Mouse (Mus musculus): ENCODE results near the gene Piwil4.

Piwil4 gene

DNA sequence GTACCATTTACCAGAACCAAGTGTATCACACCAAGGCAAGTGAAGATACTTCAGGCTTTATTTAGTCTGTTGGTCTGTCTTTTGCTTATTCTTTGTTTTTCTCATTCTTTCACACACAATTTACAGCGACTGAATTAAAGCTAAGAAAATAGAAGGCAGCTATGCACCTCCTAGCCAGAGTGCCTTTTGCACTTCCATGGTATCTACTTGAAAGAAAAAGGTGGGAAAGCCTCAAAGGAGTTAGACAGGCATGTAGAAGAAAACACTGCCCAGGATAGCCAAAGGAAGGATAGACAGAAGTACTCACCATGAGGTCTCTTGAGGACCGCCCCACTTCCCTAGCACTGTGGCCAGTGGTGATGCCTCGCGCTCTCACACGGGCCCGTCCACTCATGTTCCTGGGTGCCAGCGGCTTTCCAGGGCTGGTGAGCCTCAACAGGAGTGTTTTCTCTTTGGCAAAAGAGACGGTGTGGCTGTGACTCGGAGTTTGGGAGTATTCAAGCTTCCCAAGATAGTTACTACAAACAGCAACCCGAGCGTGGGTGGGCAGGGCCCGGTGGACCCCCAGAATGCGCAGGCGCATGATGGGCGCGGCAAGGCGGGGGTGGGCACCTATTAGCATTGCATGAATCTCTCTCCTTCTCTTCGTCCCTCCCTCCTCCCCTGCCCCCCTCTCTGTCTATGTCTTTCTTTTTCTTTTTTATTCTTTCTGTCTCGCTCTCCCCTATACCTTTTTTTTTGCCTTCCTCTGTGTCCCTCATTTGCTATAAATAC, at the start of gene Piwil4:
Piwil4 (minus strand) TSS at position 583 of the 774 bp plus-strand sequence.
- no peak for DNase-seq (ENCODE audit: low spot score in 2 of 2)

DNA sequence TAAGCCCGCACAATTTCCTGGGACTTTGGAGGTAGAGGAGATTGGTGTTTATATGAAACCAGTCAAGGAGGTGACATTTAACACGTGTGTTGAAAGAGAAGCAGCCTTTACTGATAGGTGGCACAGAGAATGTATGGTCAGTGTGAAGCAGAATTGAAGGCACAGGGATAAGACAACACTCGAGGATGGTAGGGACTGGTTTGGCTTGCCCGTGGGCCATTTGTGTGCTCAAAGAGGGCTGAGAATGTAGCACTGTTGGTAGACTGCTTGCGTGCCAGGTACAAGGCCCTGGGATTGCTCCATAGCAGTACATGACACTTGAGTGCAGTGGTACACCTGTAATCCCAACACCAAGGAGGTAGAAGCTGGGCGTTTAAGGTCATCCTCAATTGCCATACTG, 46.8 kb upstream of the Piwil4 start:
- DNase-seq (ENCODE audit: low spot score in 2 of 2) = no peak

DNA sequence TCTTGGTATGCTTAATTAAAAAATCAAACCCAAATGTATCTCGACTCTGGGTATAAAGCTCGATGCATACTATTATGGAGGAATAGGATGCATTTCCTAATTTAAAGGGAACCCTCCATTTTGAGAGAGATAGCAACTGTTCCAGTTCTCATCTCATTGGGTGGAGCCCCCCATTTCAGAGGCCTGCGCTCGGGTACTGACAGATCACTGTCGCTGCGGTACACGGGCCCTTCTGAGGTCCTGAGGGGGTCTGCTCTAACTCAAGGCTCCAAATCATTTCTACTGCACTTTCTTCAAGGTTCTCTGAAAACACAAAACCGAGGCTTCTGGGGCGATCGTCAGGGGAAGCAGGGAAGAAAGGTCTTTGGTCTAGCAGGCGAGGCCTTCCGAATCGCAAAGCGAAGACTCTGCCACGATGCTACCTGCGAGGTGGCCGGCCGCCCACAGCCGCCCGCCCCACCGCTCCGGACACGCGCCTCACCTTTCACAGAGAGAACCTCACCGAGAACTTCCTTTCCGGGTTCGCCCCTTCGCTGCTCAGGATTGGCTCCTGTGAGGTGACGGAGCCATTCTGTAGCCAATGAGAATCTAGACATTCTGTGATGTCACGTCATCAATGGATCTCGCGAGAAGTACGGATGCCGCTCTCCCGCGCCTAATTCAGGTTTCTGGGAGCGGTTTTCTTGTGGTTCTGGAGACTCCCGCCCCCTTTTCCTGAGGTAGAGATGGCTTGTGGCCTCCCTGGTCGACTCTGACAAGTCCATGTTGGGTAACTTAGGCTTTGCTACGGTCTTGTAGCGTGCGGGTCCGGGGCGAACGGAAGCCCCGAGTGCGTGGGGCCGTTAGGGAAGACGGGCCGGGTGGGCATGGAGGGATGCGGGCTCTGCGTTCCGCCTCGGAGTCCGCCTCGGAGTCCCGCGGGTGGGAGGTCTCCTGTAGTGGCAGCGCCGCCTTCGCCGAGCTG, 43.8 kb upstream of the Piwil4 start, which contains the start of the genes Mre11a and Ankrd49:
Mre11a (plus strand) TSS at position 616 of the 964 bp plus-strand sequence.
Ankrd49 (minus strand) TSS at position 818 of the 964 bp plus-strand sequence.
- peak; percentile 96 to 97 for DNase-seq (ENCODE audit: low spot score in 2 of 2)

DNA sequence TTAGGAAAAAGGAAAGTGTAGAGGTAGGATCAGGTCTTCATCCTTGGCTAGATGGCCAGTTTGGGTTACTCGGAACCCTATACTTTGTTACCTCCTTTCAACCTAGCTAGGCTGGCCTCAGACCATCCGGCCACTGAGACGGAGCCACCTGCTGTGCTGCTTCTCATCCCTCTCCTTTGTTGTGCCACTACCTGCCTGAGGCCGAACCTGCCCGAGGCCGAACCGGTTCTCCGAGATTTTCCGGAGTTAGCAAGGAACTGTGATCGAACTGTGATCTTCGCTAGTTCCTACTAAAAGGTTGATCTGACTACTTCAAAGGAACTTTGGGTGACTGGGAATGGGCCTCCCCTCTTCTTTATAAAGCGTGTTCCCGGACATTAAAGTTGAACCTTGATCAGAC, 37.8 kb upstream of the Piwil4 start:
- DNase-seq (ENCODE audit: low spot score in 2 of 2) = no peak

DNA sequence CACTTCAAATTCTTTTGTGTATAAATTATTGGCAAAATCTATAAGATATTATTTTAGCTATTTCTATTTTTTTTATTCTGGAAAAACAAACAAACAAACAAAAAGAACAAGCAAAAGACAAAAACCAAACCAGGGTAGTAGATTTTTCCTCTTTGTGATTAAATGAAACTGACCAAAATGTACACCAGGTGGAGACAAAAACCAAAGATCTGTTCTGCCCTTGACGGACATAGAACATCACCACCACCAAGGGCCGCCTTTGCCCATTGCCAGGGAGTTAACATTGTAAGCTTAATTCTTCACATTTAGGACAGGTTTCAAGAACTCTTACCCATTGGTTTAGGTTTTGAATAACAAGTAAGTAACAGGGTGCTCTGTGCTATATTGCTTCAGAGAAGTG, 33.3 kb upstream of the Piwil4 start:
- no peak for DNase-seq (ENCODE audit: low spot score in 2 of 2)

DNA sequence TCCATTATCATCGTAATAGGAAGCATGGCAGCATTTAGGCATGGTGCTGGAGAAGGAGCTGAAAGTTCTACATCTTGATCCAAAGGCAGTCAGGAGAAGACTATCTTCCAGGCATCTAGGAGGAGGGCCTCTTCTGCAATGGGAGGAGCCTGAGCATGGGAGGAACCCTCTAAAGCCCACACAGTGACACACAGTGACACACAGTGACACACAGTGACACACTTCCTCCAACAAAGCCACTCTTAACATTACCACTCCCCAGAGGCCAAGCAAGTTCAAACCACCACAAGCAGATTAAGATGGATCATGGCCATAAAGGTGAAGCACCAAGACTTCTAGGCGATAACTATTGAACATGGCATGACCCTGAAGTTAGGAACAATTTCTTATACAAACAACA, 31.5 kb upstream of the Piwil4 start:
- no peak for DNase-seq (ENCODE audit: low spot score in 2 of 2)

DNA sequence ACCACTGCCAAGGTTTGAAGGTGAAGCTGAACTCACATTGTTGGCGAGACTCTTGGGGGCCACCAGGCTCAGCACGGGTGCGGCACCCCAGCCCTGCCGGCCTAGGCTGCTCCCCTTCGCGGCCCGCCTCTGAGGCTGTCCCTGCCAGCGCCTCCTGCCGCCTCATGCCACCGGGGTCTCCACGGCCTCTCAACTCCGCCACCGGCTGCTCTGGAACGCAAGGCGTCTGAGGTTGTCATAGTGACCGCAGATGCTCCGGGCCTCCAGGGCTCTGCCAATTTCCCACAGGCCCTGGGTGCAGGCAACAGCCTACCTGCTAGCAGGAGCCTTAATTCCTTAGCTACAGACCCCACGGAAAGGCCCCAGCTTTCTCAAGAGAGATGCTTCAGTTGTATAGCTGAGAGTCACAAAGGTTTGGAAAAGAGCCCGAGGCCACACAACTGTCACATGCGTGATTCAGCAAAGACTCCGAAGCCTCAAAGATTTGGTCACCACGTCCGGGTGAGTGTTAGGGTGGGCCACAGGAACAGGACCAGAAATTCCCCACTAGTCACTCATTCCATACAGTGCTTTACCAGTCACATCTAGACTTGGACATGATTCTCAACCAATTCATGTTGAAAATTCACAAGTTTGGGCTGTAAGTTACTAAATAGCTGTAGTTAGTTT, 30.4 kb upstream of the Piwil4 start, which contains the start of gene 1700012B09Rik:
1700012B09Rik (minus strand) TSS at position 228 of the 669 bp plus-strand sequence.
- DNase-seq (ENCODE audit: low spot score in 2 of 2) = no peak

DNA sequence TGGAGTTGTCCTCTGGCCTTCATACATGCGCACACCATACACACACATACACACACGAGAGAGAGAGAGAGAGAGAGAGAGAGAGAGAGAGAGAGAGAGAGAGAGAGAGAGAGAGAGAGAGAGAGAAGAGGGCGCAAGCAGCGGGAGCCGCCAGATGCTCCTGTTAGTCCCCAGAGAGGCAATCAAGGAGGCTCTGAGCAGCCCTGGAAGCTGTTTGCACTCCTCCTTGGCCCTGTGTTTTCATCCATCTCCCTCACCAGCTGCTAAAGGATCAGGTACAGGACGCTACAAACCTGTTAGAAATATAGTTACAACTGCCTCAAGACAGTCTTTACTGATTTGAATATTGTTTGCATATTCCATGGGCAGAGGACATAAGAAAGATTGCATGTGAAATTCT, 29.3 kb upstream of the Piwil4 start:
- DNase-seq (ENCODE audit: low spot score in 2 of 2) = no peak

DNA sequence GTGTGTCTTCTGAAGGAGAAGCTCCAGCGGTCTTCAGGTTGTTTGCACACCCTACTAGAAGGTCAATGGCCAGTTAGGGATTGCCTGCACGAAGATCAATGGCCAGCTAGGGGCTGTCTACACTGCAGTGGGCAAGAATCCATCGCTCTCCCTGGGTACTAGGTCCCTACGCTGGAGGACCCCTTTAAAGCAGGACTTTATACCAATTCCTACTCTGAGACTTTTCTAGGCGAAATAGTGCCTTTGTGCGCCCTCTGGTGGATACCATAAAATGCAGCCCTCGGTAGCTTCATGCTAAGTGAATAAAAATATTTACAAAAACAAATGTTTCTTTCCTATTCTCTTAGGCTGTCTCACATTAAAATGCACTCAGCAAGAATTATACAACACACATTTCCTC, 24.2 kb upstream of the Piwil4 start:
- peak in 1 of 2 experiments; percentile 3 for DNase-seq (ENCODE audit: low spot score in 2 of 2)

DNA sequence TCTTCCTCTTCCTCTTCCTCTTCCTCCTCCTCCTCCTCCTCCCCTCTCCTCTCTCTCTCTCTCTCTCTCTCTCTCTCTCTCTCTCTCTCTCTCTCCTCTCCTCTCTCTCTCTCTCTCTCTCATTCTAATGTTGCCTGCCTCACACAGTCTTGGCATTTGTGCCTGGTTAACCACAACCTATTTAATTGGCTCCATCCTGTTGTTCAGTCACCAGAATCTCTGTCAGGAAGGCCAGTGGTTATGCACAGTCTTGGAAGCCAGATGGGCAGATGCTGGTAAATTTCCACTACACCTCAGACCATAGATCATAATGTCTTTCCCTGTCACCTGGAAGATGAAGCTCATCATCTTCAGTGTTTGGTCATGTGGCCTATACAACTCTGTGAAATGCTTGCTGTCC, 18.7 kb upstream of the Piwil4 start:
- DNase-seq (ENCODE audit: low spot score in 2 of 2) = no peak

DNA sequence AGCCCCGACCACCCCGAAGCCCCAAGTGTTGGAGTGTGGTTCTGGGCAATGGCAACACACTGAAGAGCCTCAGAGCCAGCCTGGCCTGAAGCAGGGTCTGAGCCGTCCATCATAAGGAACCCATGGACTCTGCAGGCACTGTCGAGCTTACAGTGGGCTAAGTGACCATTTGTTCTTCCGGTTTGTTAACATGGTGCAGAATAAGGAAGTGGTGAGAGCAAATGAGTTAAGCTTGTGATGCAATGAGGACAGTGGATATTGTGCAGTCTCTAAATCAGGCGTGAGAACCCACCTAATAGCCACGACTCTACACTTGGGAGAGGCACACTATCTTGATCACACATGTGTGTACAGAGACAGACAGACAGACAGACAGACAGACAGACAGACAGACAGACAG, 18.1 kb upstream of the Piwil4 start:
- no peak for DNase-seq (ENCODE audit: low spot score in 2 of 2)

DNA sequence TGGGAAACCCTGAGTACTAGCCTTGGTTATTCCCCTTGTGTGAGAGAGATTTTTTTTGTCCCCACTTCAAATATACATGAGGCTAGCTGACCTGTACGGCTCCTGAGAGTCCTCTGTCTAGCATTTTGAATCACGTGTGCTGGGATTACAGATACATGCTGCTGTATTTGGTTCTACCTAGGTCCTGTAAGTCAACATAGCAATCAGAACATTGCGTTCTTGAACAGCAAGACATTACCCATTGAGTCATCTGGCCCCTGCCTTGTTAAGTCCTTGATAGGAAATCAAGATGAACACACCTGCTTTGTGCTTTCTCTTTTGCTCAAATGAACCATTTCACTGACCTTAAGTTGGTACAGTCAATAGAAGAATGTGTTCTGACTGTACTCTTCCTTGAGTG, 13.9 kb upstream of the Piwil4 start:
- no peak for DNase-seq (ENCODE audit: low spot score in 2 of 2)

DNA sequence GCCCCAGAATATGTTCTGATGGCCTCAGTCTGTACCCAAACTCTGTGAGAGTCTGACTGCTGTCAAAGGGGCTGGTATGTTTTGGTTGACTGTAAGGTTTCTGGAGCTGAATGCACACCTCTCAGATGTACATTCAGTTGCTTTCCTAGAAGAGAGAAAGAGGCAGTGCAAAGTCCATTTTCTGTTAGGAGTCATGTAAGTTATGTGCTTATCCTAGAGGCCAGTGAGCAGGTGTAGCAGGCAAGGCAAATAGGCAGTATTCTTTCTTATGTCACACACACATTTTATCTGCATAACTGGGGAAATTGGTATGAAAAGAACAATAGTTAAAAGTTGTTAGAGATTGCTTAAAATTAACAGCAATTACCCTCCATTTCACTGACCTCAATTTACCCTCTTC, 13.4 kb upstream of the Piwil4 start:
- DNase-seq (ENCODE audit: low spot score in 2 of 2) = no peak

DNA sequence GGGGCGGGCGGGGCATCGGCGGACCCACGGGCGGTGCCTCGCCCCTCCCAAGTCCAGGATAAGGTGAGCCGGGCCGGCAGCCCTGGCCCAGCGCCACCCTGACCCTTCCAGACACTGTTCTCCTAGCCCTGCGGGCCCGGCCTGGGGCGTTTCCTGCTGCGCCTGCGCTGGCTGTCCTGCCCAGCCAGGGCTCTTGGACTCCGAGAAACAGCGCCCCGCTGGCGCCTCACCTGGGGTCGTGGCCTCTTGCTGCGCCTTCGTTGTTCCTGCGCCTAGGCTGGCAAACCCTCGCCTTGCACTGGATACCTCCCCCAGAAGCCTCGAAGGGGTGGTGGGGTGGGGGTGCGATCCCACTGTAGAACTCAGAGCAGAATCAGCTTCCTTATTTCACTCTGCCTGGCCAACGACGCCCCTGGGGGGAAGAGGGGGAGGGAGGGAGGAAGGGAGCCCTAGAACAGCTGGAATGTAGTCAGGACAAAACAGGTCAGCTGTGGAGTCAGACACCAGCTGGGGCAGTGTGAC, 11.5 kb upstream of the Piwil4 start, which contains the start of gene Fut4:
Fut4 (minus strand) TSS at position 393 of the 522 bp plus-strand sequence.
- DNase-seq (ENCODE audit: low spot score in 2 of 2) = peak; percentile 39 to 52

DNA sequence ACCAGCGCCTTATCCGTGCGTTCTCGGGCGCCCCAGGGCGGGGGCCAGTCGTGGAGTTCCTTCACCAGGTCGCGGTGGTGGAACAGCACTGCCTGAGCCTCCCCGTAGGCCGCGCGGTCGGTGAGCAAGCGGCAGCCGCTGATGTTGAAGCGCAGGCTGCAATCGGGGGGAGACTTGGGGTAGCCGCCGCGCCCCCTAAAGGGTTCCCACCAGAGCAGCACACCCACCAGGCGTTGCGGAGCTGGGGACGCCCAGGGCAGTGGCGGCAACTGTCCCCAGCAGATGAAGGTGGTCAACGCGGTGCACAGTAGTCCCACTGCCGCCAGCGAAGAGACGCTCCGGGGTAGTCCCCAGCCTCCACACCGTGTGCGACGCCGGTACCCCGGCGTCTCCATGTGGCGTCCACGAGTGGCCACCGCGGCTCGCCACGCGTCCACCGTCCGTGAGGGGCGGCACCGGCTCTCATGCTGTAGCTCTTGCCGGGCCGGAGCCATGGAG, 11.0 kb upstream of the Piwil4 start:
- DNase-seq (ENCODE audit: low spot score in 2 of 2) = no peak

DNA sequence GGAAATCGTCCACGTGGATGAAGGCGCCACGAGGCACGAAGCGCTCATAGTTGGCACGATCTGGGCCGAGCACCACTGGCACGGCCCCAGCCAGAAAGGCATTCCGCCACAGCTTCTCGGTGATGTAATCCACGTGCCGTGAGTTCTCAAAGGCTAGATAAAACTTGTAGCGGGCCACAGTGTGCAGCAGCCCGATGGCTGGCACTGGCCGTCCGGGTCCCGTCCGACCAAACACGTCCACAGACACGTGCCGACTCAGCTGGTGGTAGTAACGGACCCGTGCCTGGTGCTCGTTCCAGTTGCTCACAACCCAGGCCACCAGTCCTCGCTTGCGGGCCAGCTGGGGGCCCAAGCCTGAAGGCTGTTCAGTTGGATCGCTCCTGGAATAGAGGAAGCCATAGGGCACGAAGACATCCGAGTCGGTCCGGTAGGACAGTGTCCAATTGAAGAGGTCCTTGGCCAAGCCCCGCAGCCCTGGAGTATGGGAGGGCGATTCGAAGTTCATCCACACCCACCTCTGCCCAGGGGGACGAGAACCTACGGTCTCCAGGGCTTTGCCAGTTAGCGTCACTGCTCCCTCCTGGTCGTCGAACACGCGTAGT, 10.5 kb upstream of the Piwil4 start:
- DNase-seq (ENCODE audit: low spot score in 2 of 2) = no peak

DNA sequence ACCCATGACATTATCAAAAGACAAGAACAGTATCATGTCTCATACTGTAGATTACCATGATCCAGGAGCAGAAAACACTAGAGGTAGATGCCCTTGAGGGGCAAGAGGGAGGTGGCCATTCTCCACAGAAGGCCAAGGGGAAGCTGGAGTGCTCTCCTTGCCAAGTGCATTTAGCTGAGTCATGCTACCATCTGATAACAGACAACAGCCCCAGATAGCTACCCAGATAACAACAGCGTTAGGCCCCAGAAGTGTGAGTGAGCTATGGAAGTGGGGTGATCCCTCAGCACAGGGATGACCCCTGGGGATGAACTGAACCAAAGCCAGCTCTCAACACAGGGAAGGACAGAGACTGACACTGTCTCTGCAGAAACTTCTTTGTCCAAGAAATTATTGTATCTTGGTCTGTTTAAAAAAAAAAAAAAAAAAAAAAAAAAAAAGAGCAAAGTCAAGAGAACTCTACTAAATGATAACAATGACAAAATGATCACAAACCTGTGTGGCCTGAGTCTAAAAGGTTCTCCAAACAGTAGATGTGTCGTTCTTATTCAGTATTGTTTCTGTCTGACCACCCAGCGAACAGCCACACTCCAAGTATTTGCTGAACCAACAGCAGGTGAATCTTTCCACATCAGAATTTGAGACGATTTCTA, 909 bp downstream of the Piwil4 start:
- DNase-seq (ENCODE audit: low spot score in 2 of 2) = no peak

DNA sequence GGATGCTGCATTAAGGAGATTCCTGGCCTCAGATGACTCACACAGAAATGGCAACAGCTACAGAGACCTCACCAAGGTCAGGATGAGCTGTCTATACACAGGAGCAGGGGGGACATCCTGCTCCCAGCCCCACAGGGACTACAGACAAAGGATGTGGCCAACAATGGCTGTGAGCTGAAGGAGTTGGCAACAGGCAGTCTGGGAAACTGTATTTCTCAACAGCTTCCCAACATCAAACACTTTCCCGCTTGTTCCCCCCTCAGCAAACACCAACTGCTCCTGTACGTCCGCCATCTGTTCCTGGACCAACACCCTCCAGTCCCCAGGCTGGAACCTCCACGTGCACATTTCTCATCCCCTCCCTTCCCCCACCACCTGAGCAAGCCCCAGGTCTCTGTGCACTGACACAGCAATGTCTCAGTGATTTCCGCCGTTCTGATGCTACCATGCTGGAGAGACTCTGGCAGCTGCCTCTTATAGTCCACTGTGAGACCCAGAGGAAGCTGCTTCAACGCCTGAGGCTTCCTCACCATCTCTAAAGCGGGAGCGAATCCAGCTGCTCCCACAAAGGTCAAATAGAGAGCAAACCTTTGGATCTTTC, 9.5 kb downstream of the Piwil4 start:
- peak in 1 of 2 experiments; percentile 13 for DNase-seq (ENCODE audit: low spot score in 2 of 2)

DNA sequence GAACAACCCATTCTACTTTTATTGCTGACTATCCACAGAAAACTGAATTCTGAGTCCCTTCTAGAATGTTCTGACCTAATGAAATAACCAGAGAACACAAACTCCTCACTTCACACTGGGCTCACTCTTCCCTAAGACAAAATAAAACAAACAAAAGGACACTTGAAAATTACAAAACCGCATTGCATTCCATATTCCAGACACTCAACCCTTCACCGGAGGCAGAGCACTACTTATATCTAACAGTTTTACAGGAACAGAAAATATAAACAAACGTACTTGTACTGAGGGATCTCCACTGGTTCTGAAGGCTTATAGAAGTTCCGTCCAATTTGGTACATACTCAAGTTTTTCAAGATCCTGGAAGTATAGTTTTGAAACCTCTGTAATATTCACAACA, 12.2 kb downstream of the Piwil4 start:
- no peak for DNase-seq (ENCODE audit: low spot score in 2 of 2)

DNA sequence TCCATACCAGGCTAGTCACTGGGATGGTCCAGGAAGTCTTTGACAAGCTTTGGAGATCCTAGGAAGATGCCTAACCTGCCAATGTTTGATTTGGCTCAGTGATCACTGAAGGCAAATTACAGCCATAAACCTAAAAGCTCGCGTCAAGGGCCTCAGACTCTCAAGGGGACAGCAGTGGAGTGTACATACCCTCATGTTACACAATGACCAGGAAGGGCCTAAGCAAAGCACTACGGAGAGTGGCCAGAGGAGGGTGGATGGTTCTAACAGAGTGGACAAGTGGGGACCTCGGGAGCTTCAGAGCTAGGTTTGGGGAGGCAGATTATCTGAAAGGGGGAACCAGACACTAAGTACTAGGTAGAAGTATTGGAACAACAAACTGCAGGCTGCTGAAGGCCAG, 13.9 kb downstream of the Piwil4 start:
- no peak for DNase-seq (ENCODE audit: low spot score in 2 of 2)
